Mouse (Mus musculus) heart, postnatal 0 days (tissue): ENCODE data around the gene Acox2. TPM values are rescaled to one million over a fixed set of nuclear protein-coding genes. Genes with fewer than 3 reads are reported as not detected.

Source experiments
- ATAC-seq: fragments of 200-750 bp; cut with Nextera tagmentation; 2 replicates; pipeline ENCODE4 v1.8.0; 2017; ENCODE audit warnings: low read depth, moderate number of reproducible peaks, moderate library complexity; ENCODE audit not compliant: insufficient read depth
- DNase-seq: peaks from one replicate; pipeline ENCODE4 v3.0.0-alpha.2; 2016; ENCODE audit warnings: low spot score
- H3K27ac ChIP-seq: fragments of 300-500 bp; sonication (generic); 2 replicates; pipeline ENCODE4 v1.5.1; 2014; ENCODE audit warnings: low read depth, mild to moderate bottlenecking
- H3K27me3 ChIP-seq: fragments of 300-500 bp; sonication (generic); 2 replicates; pipeline ENCODE4 v1.6.1; 2014; ENCODE audit warnings: low read length, mixed read lengths; ENCODE audit not compliant: control insufficient read depth, insufficient read depth
- H3K36me3 ChIP-seq: fragments of 300-500 bp; sonication (generic); replicated peaks from 2 replicates; pipeline ENCODE4 v1.6.1; 2014; ENCODE audit warnings: low read length, mixed read lengths; ENCODE audit not compliant: control insufficient read depth, insufficient read depth
- H3K4me1 ChIP-seq: fragments of 300-500 bp; sonication (generic); 2 replicates; pipeline ENCODE4 v1.6.1; 2014; ENCODE audit warnings: antibody characterized with exemption; ENCODE audit not compliant: control insufficient read depth, insufficient read depth
- H3K4me2 ChIP-seq: fragments of 300-500 bp; sonication (generic); 2 replicates; pipeline ENCODE4 v1.6.1; 2014; ENCODE audit warnings: low read depth, mild to moderate bottlenecking, low read length, moderate library complexity
- H3K4me3 ChIP-seq: fragments of 300-500 bp; sonication (generic); 2 replicates; pipeline ENCODE4 v1.5.1; 2014; ENCODE audit warnings: low read depth, low read length
- H3K9ac ChIP-seq: fragments of 300-500 bp; sonication (generic); replicated peaks from 2 replicates; pipeline ENCODE4 v1.6.1; 2014; ENCODE audit warnings: low read depth, low read length, mixed read lengths
- H3K9me3 ChIP-seq: fragments of 300-500 bp; sonication (generic); replicated peaks from 2 replicates; pipeline ENCODE4 v1.6.1; 2016; ENCODE audit warnings: low read length; ENCODE audit not compliant: control insufficient read depth
- CTCF ChIP-seq: IDR thresholded peaks from 2 replicates; pipeline ENCODE4 v1.5.1; 2016; ENCODE audit warnings: antibody characterized with exemption, control low read depth, low read depth
- EP300 ChIP-seq: IDR thresholded peaks from 2 replicates; pipeline ENCODE4 v1.6.1; 2016; ENCODE audit warnings: antibody characterized with exemption, low read depth
- WGBS: fragments of 180-500 bp; shearing (Covaris S2); extraction: QIAGEN DNeasy Blood & Tissue Kit; methylation state at CpG from one replicate; pipeline ENCODE4 v1.1.7; 2014; 5-methylcytosine and 5-hydroxymethylcytosine counted together
- polyA plus RNA-seq: library from polyadenylated mRNA; unstranded; fragments of >200 nt; fragmentation: Nextera tagmentation; extraction: Ambion mirVana; gene quantifications from 2 replicates; pipeline ENCODE4 v1.2.1, GENCODE M21; 2015
- total RNA-seq: library from RNA; depleted of rRNA; stranded (reverse); fragments of >200 nt; gene quantifications from 2 replicates; pipeline ENCODE4 v1.2.3, GENCODE M21; 2014; ENCODE audit warnings: low replicate concordance; rRNA removed

Acox2 gene
- total RNA-seq: 0.39 TPM in 1 of 2 replicates, not detected in the other
- 0.15 TPM in 1 of 2 replicates, not detected in the other for polyA plus RNA-seq

DNA sequence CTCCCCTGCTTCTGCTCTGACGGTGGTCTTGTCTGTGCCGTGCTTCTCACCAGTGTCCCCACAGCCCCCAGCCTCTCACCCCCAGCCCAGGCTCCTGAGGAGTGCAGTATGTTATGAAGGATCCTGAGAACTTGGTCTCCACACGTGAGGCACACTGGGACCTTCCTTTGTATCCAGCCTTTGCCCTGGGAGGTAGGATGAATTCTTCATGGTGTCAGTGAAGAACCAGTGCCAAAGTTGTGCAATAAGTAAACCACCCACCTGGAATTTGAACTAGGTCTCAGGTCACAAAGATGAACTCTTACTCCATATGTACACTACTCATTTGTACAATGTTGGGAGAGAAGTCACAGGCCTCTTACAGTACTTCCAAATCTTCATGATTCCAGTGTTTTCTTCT lies at the start of gene Acox2:
Gene Acox2 (minus strand): TSS at position 188 of the 400 bp plus-strand sequence.
- Histone ChIP-seq H3K36me3 (no peaks in the 10 kb centered on the region), H3K27ac (no peak within 1 kb of the TSS), H3K27me3 (no peaks in the 10 kb centered on the region), H3K9ac (no peak within 1 kb of the TSS), H3K4me3 (no peak within 1 kb of the TSS), H3K4me1 (no peaks in the 10 kb centered on the region), H3K4me2 (no peak within 1 kb of the TSS), H3K9me3 (no peaks in the 10 kb centered on the region)
- ATAC-seq (no peak), DNase-seq (no peak)
- TF ChIP-seq EP300 (no peak), CTCF (no peak)
- WGBS: 79% methylated on average over 3 of the region's 3 CpGs

DNA sequence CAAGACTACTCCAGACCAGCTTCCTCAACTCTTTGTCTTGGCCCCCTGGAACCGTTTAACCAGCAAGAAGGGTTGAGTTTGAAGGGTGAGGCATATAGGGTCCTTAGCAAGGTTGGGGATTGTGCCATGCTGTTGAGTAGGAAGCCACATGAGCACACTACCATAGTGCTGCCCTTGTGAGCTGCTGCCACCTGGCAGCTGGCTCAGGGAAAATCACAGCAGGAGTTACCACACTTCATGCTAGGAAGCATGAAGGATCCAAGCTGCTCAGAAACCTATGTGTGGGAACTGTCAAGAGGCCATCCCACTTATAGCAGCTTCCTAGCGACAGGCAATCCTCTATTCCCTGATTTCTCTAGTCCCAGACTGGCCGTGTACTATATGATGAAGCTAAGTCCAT lies 49.5 kb upstream of the Acox2 start:
- Histone ChIP-seq H3K27me3 (no peaks in the 10 kb centered on the region), H3K4me3 (0 out of 2 replicates have a peak overlapping the region, but pooled peaks have one; percentile 10), H3K9me3 (no peaks in the 10 kb centered on the region), H3K4me1 (peaks cover 6% of the 10 kb centered on the region; the same call in 1 of the 2 replicates), H3K4me2 (peak overlapping the region; percentile 44), H3K36me3 (no peaks in the 10 kb centered on the region), H3K27ac (no peak overlapping the region), H3K9ac (no peak overlapping the region)
- no peak for DNase-seq
- WGBS: 63% methylated on average over 3 of the region's 3 CpGs
- ATAC-seq: no peak
- no peak for TF ChIP-seq EP300
- peak; percentile 19; the same call in 1 of the 2 replicates for TF ChIP-seq CTCF

DNA sequence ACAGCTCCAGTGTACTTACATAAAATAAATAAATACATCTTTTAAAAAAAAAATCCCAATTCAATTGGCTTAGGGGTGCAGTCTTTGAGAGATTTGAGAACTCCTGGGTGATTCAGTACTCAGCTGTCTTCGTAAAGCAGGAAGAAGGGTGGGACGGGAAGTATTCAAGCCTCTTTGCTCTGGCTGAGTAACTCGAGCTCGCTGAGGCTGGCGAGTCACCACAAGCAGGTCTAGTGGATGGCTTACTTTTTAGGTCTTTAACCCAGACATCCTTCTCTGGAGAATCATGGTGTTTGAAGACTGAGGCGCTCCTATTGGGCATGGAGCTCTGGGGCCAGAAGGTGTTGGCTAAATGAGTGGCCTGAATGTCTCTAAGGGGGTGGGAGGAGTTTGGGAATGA lies 47.7 kb upstream of the Acox2 start:
- Histone ChIP-seq H3K9me3 (no peaks in the 10 kb centered on the region), H3K4me1 (peaks cover 6% of the 10 kb centered on the region; the same call in 1 of the 2 replicates), H3K27me3 (no peaks in the 10 kb centered on the region), H3K36me3 (no peaks in the 10 kb centered on the region), H3K9ac (no peak overlapping the region), H3K4me2 (no peak overlapping the region), H3K27ac (no peak overlapping the region), H3K4me3 (no peak overlapping the region)
- 71% methylated on average over 6 of the region's 6 CpGs for WGBS
- ATAC-seq (no peak), DNase-seq (no peak)
- no peak for TF ChIP-seq EP300
- no peak for TF ChIP-seq CTCF

DNA sequence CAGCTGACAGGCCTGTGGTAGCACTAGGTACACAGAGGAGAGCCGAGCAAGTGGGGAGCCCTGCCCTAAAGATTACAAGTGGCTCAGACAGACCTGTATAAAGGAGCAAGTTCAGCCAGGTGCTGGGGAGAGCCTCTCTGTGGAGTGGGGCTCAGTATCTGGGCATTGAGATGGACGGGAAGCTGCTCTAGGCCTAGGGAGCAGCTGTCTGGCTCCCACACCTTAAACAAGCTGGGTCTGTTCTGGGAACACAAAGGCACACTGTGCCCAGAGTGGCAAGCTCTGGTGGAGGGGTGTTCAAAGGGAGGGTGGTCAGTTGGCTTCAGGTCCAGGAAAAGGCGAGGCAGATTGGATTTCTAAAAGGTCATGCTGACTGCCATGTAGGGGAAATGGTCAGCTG lies 45.9 kb upstream of the Acox2 start:
- WGBS: 69% methylated on average over 3 of the region's 3 CpGs
- no peak for DNase-seq
- no peaks in the 10 kb centered on the region for H3K27me3 ChIP-seq
- no peak for TF ChIP-seq EP300
- no peak for TF ChIP-seq CTCF
- no peaks in the 10 kb centered on the region for H3K36me3 ChIP-seq
- no peak overlapping the region for H3K4me2 ChIP-seq
- no peak overlapping the region for H3K4me3 ChIP-seq
- H3K4me1 ChIP-seq: peaks cover 6% of the 10 kb centered on the region; the same call in 1 of the 2 replicates
- no peak overlapping the region for H3K9ac ChIP-seq
- ATAC-seq: no peak
- no peak overlapping the region for H3K27ac ChIP-seq
- H3K9me3 ChIP-seq: no peaks in the 10 kb centered on the region

DNA sequence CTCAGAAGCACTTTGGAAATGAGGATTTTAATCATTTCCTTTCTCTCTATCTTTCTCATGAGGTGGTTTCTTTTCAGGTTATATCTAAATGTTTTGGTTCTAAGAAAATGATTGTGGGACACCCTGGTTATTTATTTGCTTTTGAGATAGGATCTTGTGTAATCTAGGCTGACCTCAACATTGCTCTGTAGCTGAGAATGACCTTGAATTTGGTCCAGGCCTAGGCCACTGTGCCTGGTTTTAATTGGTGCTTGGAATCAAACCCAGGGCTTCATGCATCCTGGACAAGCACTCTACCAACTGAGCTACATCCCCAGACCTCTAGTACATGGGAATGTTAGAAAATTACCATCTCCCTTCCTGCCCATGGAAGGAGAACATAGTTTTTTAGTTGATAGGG lies 44.9 kb upstream of the Acox2 start:
- H3K36me3 ChIP-seq: no peaks in the 10 kb centered on the region
- H3K27me3 ChIP-seq: no peaks in the 10 kb centered on the region
- H3K27ac ChIP-seq: no peak overlapping the region
- no peak for ATAC-seq
- H3K9ac ChIP-seq: no peak overlapping the region
- H3K4me2 ChIP-seq: no peak overlapping the region
- H3K4me3 ChIP-seq: no peak overlapping the region
- H3K9me3 ChIP-seq: no peaks in the 10 kb centered on the region
- TF ChIP-seq CTCF (no peak), EP300 (no peak)
- DNase-seq: no peak
- H3K4me1 ChIP-seq: no peaks in the 10 kb centered on the region

DNA sequence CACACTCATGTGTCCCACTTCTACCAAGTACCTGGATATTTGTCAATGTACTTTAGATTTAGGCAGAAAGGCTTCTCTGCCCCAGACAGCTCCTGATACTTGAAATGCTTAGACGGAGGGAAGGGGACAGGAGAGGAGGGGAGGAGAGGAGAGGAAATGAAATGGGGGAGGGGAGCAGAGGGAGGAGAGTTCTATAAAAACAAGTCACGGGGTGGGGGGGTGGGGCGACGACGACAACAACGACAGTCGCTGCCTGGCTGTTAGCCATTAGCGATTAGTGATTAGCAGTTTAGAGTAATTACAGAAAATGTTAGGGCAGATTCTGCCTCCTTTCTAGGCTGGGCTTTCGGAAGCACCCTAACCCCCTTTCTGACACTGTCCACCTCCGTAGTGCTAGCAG lies 43.5 kb upstream of the Acox2 start:
- no peak for TF ChIP-seq CTCF
- no peak for TF ChIP-seq EP300
- no peak overlapping the region for H3K27ac ChIP-seq
- no peaks in the 10 kb centered on the region for H3K4me1 ChIP-seq
- no peak for ATAC-seq
- no peak for DNase-seq
- 14% methylated on average over 10 of the region's 10 CpGs for WGBS
- no peaks in the 10 kb centered on the region for H3K36me3 ChIP-seq
- no peak overlapping the region for H3K9ac ChIP-seq
- H3K27me3 ChIP-seq: no peaks in the 10 kb centered on the region
- H3K4me3 ChIP-seq: no peak overlapping the region
- no peaks in the 10 kb centered on the region for H3K9me3 ChIP-seq
- H3K4me2 ChIP-seq: no peak overlapping the region
